Mouse (Mus musculus) left cerebral cortex, postnatal 4 days (tissue): ENCODE measurements at regions not wholly inside any gene's neighbourhood (a gene's known extent, or its start where the extent isn't known, plus 50 kb on each side); places are given as distances from the start of the nearest gene placed in this dataset.

Experiments
- DNase-seq: peaks from one replicate; pipeline ENCODE4 v3.0.0-alpha.2; 2022
- intact Hi-C: fragments of 180-260 bp; cut with DNase I; formaldehyde crosslinking; loops from one replicate; pipeline ENCODE4 v1.15.1; 2025

DNA sequence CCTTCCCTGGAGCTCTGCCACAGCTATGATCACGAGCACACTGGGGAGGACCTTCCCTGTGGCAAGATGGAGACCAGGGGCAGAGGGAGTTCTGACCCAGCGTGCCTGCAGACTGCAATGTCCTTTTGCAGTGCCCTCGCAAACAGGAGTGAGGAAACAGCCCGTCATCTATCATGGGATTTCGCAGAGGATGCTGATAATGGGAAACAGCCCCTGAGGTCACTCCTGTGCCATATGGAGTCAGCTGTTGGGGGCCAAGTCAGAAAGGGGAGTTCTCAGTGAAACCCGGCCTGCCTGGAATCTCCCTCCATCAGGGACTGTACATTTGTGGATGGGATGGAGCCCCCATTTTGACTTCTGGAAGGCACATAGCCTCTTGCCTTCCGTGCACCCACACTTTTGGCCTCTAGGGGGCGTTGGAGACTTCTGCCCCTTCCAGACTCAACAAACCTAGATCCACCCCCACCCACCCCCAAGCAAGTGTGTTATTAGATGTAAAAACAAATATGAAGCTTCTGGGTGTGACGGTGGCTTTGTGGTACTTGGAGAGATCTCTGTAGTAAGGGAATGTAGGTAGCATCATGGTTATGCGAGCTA lies 98.1 kb downstream of the Kdr start:
- intact Hi-C loops, result no loop called here
- no peak for DNase-seq

DNA sequence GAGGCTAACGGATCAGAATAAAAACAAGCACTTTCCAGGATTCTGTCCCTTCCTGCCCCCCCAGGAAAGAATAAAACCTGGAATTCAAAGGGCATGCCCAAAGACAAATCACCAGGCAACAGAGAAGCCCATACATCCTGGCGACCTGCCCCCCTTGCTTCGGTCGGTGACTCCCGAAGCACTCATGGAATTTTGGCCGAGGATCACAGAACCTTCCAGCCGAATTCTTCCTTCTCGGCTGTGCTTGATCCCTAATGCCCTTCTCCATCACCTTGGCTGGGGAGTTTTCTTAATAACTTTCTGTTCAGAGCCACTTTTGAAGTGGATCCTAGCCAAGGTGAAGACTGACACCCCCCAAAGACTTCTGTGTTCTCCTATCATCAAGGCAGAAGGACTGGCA lies 99.9 kb downstream of the Kdr start:
- intact Hi-C loops, result loop anchor here (5.0 to 10.0 kb wide), 2 partner anchors 106 to 244 kb away; no protein-coding TSS in a partner anchor
- no peak for DNase-seq

DNA sequence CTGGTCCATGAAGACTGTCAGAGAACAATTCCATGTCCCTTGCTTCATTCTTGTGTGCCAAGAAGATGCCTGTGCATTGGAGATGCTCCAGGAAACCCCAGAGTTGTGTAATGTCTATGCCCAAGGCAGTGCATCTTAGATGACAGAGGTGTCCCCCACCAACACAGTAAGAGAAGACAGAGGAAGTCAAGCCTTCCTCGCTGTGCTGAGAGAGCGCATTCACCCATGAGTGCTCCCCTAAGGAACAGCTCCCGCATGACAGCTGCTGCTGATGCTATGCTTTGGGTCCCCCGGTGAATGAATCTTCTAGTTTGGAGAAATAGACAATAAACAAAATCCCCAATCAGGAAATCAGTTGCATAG lies 100.7 kb downstream of the Kdr start:
- DNase-seq, result no peak
- intact Hi-C loops, result loop anchor here (5.0 to 10.0 kb wide), 2 partner anchors 107 to 245 kb away; no protein-coding TSS in a partner anchor

DNA sequence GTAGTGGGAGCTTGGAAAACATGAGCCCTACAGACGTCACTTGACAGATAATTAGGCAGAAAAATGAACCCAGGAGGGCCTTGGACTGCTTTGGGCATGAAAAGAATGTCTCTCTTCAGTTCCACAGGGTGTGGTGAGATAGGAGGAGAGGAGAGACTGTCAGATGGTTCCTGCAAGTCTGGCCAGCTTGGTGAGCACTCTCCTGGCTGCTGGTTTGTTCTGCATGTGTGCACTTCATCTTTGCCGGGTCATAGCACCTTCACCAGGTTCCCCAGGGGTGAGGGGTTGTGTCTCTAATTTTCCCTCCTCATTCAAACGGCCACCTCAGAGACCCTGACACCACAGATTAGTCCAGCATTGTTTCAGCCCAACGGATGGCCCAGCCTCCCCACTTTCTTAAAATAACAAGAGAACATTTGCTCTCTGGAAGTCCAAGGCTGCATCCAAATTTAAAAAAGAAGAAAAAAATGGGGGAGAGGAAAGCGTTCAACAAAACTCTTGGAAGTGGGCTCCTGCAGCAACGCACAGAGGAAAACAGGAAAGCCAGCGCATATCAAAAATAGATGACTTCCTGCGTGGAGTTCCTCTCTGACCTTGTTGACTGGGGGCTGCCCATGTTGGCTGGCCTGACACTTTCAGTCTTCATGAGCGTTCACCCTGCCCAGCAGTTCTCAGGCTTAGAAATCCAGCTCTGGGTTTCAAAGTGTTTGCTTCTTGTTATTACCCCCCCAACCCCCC lies 101.2 kb downstream of the Kdr start:
- intact Hi-C loops, result loop anchor here (5.0 to 10.0 kb wide), 2 partner anchors 108 to 245 kb away; no protein-coding TSS in a partner anchor
- DNase-seq, result no peak

DNA sequence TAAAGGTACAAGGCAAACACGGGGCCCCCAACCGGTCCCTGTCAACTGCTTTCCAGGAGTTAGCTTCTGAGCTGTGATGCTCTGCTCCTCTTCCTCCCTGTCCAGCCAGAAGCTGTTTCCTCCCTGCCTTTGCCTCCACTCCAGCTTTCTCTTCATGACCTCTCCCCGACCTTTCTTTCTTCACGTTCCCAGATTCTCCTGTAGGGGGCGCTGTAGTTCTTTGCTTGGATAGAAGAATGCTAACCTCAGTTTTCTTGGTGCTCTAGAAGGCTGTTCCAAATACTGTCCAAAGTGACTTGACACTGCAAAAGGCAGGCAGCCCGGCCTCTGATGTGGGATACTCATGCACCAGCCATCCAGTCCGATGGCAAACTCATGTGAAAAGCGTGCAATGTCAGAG lies 107.1 kb downstream of the Kdr start:
- intact Hi-C loops, result loop anchor here (10.0 kb wide), 1 partner anchor 114 kb away; no protein-coding TSS in a partner anchor

DNA sequence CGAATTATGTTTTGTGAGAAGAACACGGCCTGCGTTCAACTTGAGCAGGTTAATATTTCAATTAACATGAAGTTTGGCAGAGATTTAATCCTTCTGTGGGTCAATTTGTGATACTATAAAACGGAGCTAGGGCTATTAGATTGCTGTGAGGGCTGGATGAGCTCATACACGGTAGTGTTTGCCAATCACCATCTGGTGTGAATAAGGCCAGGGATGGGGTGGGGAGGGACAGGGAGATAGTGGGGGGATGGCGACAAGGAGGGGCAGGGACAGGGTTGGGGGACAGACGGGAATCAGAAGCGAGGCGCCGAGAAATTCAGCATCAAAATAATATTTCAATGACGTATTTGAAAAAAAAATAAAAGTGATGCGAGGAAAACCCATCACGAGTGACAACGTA lies 107.6 kb downstream of the Kdr start:
- no peak for DNase-seq
- intact Hi-C loops, result loop anchor here (10.0 kb wide), 1 partner anchor 114 kb away; no protein-coding TSS in a partner anchor

More for the DNA sequence above, 107.1 kb downstream of the Kdr start:
- peak; percentile 65 for DNase-seq

DNA sequence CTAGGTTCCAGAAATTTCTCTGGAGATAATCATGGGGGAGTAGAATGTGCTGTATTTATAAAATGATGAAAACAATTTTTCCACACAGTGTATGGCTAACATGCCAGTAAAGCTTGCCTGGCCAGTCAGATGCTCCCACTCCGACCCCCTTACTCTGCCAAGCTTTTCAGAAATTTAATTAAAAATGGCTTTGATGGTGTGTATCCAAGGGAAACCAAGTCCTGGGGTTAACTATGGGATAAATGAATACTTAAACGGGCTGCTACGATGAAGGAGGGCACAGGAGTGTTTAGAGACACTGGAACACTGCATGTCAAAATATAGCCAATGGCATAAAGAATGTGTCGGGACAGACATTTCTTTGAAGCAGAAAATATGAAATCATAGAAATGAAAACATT lies 108.7 kb downstream of the Kdr start:
- DNase-seq, result no peak
- intact Hi-C loops, result loop anchor here (10.0 kb wide), 1 partner anchor 545 kb away; no protein-coding TSS in a partner anchor

DNA sequence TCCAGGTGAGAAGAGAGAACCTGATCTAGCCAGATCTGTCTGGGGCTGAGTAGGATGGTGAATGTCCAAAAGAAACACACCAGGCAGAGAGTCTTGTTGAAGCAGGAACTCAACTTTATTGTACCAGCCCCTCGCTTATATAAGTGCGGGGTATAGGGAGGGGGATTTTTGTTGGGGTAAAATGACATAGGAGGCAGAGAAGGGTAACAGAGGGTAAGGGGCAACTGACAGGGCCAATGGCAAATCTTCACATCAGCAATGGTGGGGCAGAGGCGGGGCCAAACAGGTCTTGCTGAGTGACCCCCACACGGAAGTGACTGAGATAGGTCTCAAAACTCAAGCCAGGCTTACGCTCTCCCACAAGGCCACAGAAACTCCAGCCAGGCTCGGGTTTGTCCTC lies 113.2 kb downstream of the Kdr start:
- intact Hi-C loops, result loop anchor here (10.0 kb wide), 1 partner anchor 550 kb away; no protein-coding TSS in a partner anchor

DNA sequence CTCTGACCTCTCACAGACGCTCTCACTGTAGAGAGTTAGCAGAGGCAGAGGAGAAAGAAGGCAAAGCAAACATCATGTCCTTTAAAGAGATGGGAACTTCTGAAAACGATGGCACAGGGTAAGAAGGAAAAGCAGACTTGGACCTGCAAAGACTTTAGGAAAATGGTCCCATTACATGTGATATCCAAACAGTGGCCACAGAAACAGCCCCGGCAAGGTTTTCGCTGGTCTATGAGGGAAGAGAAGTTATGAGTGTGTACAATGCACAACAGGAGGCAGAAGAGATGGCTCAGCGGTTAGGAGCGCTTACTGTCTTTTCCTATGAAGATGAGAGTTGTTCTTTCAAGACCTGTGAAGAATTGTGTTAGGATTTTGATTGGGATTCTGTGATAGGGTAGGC lies 114.9 kb downstream of the Kdr start:
- DNase-seq, result no peak
- intact Hi-C loops, result loop anchor here (2.0 to 10.0 kb wide), 2 partner anchors 255 to 551 kb away; no protein-coding TSS in a partner anchor

More for the DNA sequence above, 113.2 kb downstream of the Kdr start:
- no peak for DNase-seq

DNA sequence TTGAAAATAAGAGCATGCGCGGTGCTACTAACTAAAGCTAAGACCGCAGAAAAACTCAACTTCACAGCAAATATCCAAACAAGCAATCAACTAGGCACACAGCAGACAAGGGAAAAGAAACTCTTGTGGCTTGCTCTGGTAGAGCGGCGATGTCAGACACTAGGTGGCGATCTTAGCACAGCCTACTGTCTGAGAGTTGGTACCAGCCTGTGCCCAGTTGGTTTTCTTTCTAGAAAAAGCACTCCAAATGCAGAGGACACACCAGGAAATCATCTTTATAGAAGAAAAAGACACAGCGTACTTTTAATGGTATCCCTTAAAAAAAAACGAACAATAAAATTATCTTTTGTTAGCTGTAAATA lies 115.6 kb downstream of the Kdr start:
- DNase-seq, result peak; percentile 73
- intact Hi-C loops, result loop anchor here (2.0 to 10.0 kb wide), 2 partner anchors 256 to 552 kb away; no protein-coding TSS in a partner anchor

DNA sequence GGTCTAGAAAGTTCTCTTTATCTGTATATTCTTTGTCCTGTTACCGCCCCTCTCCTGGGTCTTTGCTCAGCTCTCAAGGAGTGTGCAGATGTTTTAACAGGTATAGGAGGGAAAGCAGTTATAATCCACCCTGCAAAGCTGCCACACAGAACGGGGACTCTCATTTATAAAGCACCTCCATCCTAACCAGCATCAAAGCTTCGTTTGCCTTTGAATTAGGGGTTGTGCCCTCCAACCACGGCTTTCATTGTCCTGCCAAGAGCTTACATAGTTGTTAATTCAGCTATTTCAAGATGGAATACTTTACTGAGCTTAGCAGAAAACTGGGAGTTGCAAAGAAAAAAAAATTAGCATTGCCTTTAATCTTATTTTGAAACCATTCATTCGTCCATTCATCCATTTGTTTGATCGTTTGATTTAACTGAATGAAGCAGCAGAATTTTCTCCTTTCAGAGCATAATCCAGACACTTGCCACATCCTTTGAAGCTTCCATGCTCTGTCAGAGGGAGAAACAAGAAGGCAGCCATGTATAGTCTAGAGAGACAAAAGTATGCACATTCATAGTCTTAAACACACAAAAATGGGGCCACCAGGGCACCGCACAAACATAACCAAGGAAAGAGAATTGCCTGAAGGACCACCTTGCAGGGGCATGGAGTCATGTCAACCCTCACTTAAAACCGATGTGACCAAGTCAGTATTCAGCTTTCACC lies 116.2 kb downstream of the Kdr start:
- intact Hi-C loops, result loop anchor here (2.0 to 10.0 kb wide), 2 partner anchors 257 to 553 kb away; no protein-coding TSS in a partner anchor
- no peak for DNase-seq

DNA sequence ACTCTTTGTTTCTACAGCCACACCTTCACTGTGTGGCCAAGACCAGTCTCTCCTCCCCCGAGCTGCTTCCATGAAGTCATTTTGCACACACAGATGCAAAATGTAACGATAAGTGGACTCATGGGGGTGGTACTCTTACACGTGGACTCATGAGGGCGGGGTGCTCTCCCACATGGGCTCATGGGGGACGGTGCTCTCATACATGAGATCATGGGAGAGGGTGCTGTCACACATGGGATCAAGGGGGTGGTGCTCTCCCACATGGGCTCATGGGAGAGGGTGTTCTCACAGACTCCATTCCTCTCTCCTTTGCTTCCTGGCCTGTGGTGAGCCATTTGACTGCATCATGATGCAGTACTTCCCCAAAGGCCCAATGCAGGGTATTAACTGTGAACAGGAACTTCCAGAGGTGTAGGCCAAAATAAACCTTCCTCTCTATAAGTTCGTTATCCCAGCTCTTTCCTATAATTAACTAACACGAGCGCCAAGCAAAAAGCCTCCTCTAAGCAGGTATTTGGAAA lies 118.9 kb downstream of the Kdr start:
- intact Hi-C loops, result no loop called here
- no peak for DNase-seq

DNA sequence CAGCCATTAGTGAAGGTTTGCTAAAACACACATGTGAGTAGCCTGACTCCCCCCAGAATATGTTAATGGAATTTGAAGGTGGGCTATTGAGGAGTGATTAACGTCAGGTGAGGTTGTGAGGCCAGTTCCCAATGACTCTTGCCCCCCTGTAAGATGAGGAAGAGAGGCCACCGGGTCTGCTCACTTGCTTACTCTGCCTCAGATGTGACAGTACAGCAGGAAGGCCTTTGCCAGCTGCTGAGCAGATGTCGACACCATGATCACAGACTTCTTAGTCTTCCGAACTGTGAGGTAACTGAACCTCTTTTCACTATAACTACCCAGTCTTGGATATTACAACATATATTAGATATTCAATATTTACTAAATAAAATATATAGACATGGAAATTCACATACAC lies 127.4 kb downstream of the Kdr start:
- DNase-seq, result no peak
- intact Hi-C loops, result loop anchor here (5.0 kb wide), 2 partner anchors 274 to 639 kb away; no protein-coding TSS in a partner anchor

DNA sequence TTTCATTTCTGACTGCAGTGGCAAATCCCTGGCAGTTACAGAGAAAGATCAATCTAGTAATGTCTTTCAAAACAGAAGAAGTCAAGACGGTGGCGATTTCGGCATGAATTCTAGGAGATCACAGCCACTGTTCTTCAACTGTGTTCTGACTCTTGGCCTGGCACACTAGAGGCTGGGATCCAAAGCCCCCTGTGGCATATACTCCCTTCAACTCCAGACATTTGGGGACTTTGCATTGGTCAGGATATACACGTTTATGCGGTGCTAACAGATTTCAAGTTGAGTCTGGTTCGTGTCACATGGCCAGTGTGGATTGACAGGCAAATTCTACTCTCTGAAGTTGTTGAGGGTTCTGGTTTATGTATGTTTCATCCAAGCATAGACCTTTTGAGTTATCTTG lies 130.3 kb downstream of the Kdr start:
- DNase-seq, result no peak
- intact Hi-C loops, result loop anchor here (10.0 kb wide), 1 partner anchor 453 kb away; no protein-coding TSS in a partner anchor

DNA sequence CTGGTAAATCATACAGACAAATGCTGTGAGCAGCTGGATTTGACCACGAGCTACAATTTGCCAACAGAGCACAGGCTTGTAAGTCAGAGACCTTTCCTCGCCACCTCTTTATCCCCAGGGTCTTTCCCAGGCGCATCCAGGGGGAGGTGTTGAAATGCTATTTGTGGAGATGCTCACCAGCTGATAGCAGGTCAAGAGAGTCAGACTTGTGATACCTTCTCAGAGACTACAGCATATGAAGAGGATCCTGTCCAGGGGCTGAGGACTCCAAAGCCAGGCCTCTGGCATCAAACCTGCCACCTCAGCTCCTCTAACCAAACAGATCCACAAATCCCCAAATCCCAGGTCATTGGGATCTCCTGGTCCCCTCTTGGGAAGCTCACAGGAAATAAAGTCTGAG lies 130.9 kb downstream of the Kdr start:
- no peak for DNase-seq
- intact Hi-C loops, result loop anchor here (10.0 kb wide), 1 partner anchor 453 kb away; no protein-coding TSS in a partner anchor

DNA sequence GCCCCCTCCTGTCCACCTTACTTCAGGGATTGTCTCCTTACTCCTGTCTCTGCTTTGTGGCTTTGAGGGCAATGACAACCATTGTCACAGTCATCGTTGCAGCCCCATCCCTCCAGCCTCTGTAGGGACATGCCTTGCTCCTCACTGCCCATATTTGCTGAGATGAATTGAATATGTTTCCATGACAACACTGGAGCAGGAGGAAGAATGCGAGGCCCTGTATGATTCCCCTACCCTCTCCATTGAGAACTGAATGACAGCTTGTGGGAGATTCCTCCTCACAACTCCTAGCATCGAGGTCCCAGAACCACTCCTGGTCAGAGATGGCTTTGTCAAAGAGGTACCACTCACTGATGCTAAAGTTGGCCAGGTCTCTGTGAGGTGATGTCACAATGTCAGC lies 132.2 kb downstream of the Kdr start:
- intact Hi-C loops, result loop anchor here (10.0 kb wide), 1 partner anchor 451 kb away; no protein-coding TSS in a partner anchor
- DNase-seq, result no peak

DNA sequence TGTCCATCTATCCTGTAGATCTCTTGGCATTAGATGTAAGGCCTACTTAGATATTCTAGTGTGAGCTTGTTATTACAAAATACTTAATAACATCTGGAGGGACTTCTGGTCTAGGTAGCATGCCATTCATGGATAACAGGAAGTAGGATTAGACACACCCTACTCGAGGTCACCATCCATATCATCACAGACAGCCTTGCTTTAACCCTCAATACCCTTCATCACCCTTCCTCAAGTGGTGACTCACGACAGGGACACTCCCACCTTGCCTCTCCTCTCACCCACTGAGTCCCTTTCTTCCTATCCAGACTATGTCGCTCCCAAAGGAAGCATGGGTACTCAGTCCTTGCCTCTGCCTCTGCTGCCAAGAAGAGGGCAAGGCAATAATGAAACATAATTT lies 134.5 kb downstream of the Kdr start:
- DNase-seq, result no peak
- intact Hi-C loops, result loop anchor here (10.0 kb wide), 1 partner anchor 449 kb away; no protein-coding TSS in a partner anchor

DNA sequence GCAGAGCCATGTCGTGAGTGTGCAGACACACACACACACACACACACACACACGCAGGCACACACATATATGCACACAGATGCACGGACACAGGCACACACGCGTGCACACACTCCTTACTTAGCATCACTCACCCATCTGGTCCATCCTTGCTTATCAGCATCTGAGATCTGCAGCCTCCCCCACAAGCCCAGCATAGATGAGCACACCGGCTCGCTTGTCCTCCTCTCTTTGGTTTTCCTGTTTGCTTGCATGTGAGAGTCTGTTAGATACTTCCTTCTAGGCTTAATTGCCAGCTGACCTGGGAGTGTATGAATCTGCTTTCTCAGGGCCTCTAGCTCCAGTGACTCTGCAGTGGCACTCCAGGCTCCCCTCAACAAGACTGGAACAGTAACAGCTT lies 137.8 kb downstream of the Kdr start:
- intact Hi-C loops, result loop anchor here (10.0 kb wide), 1 partner anchor 446 kb away; no protein-coding TSS in a partner anchor
- DNase-seq, result no peak

DNA sequence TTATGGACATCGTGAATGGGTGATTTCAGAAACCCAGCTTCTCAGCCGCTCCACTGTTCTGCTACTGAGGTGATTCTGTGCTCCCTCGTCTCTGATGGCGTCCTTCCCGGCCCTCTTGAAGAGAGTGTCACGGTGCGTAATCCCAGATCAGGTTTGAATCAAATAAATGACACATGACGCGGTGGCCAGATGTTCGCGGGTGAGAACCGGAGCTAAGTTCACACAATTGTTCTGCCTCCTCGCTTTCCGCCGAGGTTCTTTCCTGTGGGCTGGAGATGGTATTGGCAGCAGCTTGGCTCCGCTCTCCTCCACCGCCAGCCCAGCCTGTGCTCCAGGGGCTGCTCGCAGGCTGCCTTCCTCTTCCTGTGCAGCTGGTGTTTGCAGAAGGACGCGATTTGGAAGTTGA lies 142.7 kb downstream of the Kdr start:
- intact Hi-C loops, result no loop called here
- DNase-seq, result peak; percentile 14

DNA sequence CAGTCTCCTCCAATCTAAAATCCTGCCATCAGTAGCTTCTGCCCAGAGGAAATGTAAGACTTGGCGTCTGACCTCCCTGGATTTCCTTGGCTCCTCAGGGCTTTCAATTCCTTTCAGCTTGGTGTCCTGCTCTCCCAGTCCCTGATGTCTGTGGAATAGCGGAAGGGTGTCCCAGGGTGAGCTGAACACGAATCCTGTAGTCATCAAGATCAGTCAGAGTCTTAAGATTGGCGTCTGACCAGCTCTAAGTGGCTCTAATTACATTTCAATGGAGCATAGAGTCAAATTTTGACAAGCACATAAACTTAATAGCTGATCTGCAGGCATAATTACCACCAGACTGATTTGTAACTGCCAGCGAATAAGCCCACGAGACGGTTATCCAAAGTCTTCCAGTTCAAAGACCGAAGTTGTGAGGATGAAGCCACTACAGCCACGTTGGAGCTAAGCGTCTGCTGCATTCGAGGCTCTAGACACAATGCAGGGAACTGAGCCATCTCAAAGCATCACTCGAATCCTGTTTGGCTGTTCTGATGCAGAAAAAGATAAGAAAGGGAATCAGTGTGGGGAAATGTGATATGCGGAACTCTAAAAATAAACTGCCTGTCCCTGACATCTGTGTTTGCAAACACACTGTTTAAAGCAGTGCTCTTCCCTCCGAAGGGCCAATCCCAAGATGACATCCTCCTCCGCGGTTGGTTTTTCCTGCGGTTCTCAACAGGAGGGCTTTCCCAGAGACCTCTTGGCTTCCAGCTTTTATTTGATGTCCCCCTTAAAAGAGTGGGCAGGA lies 143.3 kb downstream of the Kdr start:
- intact Hi-C loops, result no loop called here
- DNase-seq, result no peak
